Mouse (Mus musculus) kidney, postnatal 0 days (tissue): ENCODE measurements around the gene Rdh1. TPM values are rescaled to one million over a fixed set of nuclear protein-coding genes. Genes with fewer than 3 reads are reported as not detected.
"Not testable (repeated sequence)": the region's sequence is repeated elsewhere in the genome, so short reads cannot be mapped to it uniquely, and the experiment has no call there.

ENCODE experiments used
- ATAC-seq: fragments of 200-750 bp; cut with Nextera tagmentation; replicated peaks from 2 replicates; pipeline ENCODE4 v1.8.0; 2017; ENCODE audit warnings: low read depth, moderate number of reproducible peaks, moderate TSS enrichment, moderate library complexity; ENCODE audit not compliant: low FRiP score
- DNase-seq: peaks from one replicate; pipeline ENCODE4 v3.0.0-alpha.2; 2016; ENCODE audit warnings: low spot score
- H3K27ac ChIP-seq: fragments of 300-500 bp; sonication (generic); 2 replicates; pipeline ENCODE4 v1.5.1; 2014; ENCODE audit warnings: mild to moderate bottlenecking
- H3K27me3 ChIP-seq: fragments of 300-500 bp; sonication (generic); 2 replicates; pipeline ENCODE4 v1.6.1; 2014; ENCODE audit warnings: low read length, mixed read lengths; ENCODE audit not compliant: insufficient read depth
- H3K36me3 ChIP-seq: fragments of 300-500 bp; sonication (generic); 2 replicates; pipeline ENCODE4 v1.6.1; 2014; ENCODE audit warnings: low read length, mixed read lengths; ENCODE audit not compliant: insufficient read depth
- H3K4me1 ChIP-seq: fragments of 300-500 bp; sonication (generic); replicated peaks from 2 replicates; pipeline ENCODE4 v1.6.1; 2014; ENCODE audit warnings: antibody characterized with exemption, low read length, mixed read lengths; ENCODE audit not compliant: insufficient read depth
- H3K4me2 ChIP-seq: fragments of 300-500 bp; sonication (generic); 2 replicates; pipeline ENCODE4 v1.6.1; 2014; ENCODE audit warnings: mild to moderate bottlenecking, low read length, moderate library complexity, mixed read lengths
- H3K4me3 ChIP-seq: fragments of 300-500 bp; sonication (generic); replicated peaks from 2 replicates; pipeline ENCODE4 v1.5.1; 2014; ENCODE audit warnings: low read depth, low read length
- H3K9ac ChIP-seq: fragments of 300-500 bp; sonication (generic); 2 replicates; pipeline ENCODE4 v1.6.1; 2014; ENCODE audit warnings: low read depth, low read length
- H3K9me3 ChIP-seq: fragments of 300-500 bp; sonication (generic); replicated peaks from 2 replicates; pipeline ENCODE4 v1.6.1; 2016; ENCODE audit warnings: low read length, inconsistent platforms, mixed read lengths
- CTCF ChIP-seq: IDR thresholded peaks from 2 replicates; pipeline ENCODE4 v1.5.1; 2016; ENCODE audit warnings: antibody characterized with exemption, low read depth, mild to moderate bottlenecking, moderate library complexity
- whole genome bisulfite sequencing: fragments of 180-500 bp; shearing (Covaris S2); extraction: QIAGEN DNeasy Blood & Tissue Kit; methylation state at CpG from one replicate; pipeline ENCODE4 v1.1.7; 2014; 5-methylcytosine and 5-hydroxymethylcytosine counted together
- polyA plus RNA-seq: library from polyadenylated mRNA; unstranded; fragments of >200 nt; fragmentation: Nextera tagmentation; extraction: Ambion mirVana; gene quantifications from 2 replicates; pipeline ENCODE4 v1.2.1, GENCODE M21; 2015

The Rdh1 gene
- polyA plus RNA-seq, 1 experiment from 2014 or later: 0.21 TPM

DNA sequence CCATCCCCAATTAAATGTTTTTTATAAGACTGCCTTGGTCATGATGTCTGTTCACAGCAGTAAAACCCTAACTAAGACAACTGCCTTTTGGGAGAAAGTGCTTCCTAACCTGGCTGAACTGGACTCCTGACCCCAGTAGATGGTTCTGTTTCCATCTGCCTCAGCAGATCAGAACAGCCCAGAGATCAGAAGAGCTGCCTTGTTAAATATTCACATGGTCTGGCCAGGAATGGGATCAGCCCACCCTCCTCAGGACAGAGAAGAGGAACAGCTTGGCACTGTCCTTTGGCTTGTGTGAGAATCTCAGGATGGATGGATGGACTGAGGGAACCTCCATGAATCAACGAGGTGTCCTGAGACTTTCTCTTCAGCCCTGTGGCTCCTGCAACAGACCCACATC lies 39.8 kb downstream of the Rdh1 start:
- Histone ChIP-seq H3K27me3 (no peaks in the 10 kb centered on the region), H3K4me2 (no peak overlapping the region), H3K9me3 (no peaks in the 10 kb centered on the region), H3K4me3 (no peak overlapping the region), H3K27ac (no peak overlapping the region), H3K36me3 (no peaks in the 10 kb centered on the region), H3K9ac (no peak overlapping the region), H3K4me1 (no peaks in the 10 kb centered on the region)
- 91% methylated on average over 1 of the region's 1 CpGs for WGBS
- no peak for DNase-seq
- 0 out of 2 replicates have a peak, but pooled peaks have one; percentile 43 for ATAC-seq
- TF ChIP-seq CTCF: no peak

GRCm38 (mm10) chr10:127800891-127801290 lies 41.4 kb downstream of the Rdh1 start, which contains the start of gene Rdh16:
Rdh16 (plus strand) TSS chr10:127801152.
- no peak within 1 kb of the TSS for H3K9ac ChIP-seq
- no peak within 1 kb of the TSS for H3K4me3 ChIP-seq
- H3K27ac ChIP-seq: no peak within 1 kb of the TSS
- WGBS: 79% methylated on average over 6 of the region's 6 CpGs
- TF ChIP-seq CTCF: no peak
- no peak; the same call in 1 of the 2 replicates for ATAC-seq
- no peak for DNase-seq
- H3K4me2 ChIP-seq: no peak within 1 kb of the TSS
- no peaks in the 10 kb centered on the region for H3K27me3 ChIP-seq
- H3K4me1 ChIP-seq: no peaks in the 10 kb centered on the region
- no peaks in the 10 kb centered on the region for H3K9me3 ChIP-seq
- H3K36me3 ChIP-seq: no peaks in the 10 kb centered on the region

GRCm38 (mm10) chr10:127801612-127802011 lies 42.1 kb downstream of the Rdh1 start:
- H3K4me2 ChIP-seq: no peak overlapping the region
- H3K27ac ChIP-seq: no peak overlapping the region
- WGBS: 85% methylated on average over 2 of the region's 2 CpGs
- H3K4me3 ChIP-seq: no peak overlapping the region
- no peak for ATAC-seq
- no peak for DNase-seq
- no peak overlapping the region for H3K9ac ChIP-seq
- H3K4me1 ChIP-seq: no peaks in the 10 kb centered on the region
- no peaks in the 10 kb centered on the region for H3K36me3 ChIP-seq
- H3K27me3 ChIP-seq: no peaks in the 10 kb centered on the region
- no peaks in the 10 kb centered on the region for H3K9me3 ChIP-seq
- no peak for TF ChIP-seq CTCF

DNA sequence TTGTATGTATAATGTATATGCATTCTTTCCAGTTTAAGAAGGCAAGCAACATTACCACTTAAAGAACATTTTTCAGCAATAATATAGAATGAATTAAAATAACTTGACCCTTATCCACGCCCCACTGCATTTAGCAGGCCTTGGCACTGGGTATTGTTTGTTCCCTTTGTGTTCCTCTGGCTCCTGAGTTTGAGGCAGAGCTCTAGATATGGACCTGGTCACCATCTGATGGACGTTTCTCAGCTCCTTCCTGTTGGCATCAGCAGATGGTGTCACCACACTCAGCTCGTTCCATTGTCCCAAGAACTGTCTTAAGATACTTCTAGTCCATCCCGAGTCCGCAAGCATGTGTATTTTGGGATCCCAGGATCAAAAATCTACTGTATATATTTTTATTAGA lies 42.7 kb downstream of the Rdh1 start:
- H3K27me3 ChIP-seq: no peaks in the 10 kb centered on the region

DNA sequence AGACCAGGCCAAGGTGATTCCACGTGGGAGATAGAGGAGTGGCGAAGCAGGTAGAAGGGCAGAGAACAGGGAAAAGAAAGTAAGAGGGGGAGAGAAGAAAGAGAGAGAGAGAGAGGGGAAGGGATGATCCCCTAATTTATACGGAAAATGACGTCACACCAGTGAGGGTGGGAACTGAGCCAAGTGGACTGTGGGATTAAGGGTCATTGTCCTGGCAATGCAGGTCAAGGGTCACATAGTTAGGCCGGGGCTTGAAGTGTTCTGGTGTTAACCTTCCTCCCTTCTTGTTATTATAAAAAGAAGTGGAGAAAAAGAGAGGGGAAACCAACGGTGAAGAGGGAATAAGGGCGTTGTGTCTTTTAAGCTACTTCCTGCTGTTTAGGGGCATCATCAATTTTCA lies 44.9 kb downstream of the Rdh1 start:
- ATAC-seq: no peak

More for the DNA sequence above, 42.7 kb downstream of the Rdh1 start:
- no peak for DNase-seq
- Histone ChIP-seq H3K4me3 (no peak overlapping the region), H3K9ac (no peak overlapping the region), H3K4me2 (no peak overlapping the region), H3K27ac (no peak overlapping the region), H3K9me3 (no peaks in the 10 kb centered on the region), H3K36me3 (no peaks in the 10 kb centered on the region), H3K4me1 (no peaks in the 10 kb centered on the region)
- no peak for ATAC-seq
- 83% methylated on average over 5 of the region's 5 CpGs for WGBS
- no peak for TF ChIP-seq CTCF

DNA sequence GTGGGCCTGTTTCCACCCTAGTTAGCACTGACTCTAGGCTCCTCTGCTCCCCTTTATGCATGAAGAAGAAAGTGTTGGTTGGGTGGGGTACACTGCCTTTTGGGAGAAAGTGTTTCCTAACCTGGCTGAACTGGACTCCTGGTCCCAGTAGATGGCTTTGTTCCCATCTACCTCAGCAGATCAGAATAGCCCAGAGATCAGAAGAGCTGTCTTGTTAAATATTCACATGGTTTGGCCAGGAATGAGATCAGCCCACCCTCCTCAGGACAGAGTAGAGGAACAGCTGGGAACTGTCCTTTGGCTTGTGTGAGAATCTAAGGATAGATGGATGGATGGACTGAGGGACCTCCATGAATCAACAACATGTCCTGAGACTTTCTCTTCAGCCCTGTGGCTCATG lies 56.4 kb downstream of the Rdh1 start:
- no peaks in the 10 kb centered on the region for H3K4me1 ChIP-seq
- no peak overlapping the region for H3K9ac ChIP-seq
- TF ChIP-seq CTCF: no peak
- DNase-seq (no peak), ATAC-seq (no peak)
- H3K27me3 ChIP-seq: no peaks in the 10 kb centered on the region
- H3K4me2 ChIP-seq: no peak overlapping the region
- H3K9me3 ChIP-seq: no peaks in the 10 kb centered on the region; the same call in 1 of the 2 replicates
- no peak overlapping the region for H3K27ac ChIP-seq
- H3K4me3 ChIP-seq: no peak overlapping the region
- H3K36me3 ChIP-seq: no peaks in the 10 kb centered on the region

More for the DNA sequence above, 44.9 kb downstream of the Rdh1 start:
- Histone ChIP-seq H3K4me2 (no peak overlapping the region), H3K36me3 (no peaks in the 10 kb centered on the region), H3K27ac (no peak overlapping the region), H3K9ac (no peak overlapping the region), H3K27me3 (no peaks in the 10 kb centered on the region), H3K4me1 (no peaks in the 10 kb centered on the region), H3K9me3 (no peaks in the 10 kb centered on the region), H3K4me3 (no peak overlapping the region)
- 60% methylated on average over 7 of the region's 7 CpGs for WGBS
- no peak for TF ChIP-seq CTCF
- DNase-seq: no peak

GRCm38 (mm10) chr10:127817268-127817910 lies 57.9 kb downstream of the Rdh1 start:
- not testable (repeated sequence) for H3K4me3 ChIP-seq, H3K27me3 ChIP-seq, H3K4me2 ChIP-seq, H3K4me1 ChIP-seq, H3K9ac ChIP-seq, ATAC-seq, DNase-seq, H3K27ac ChIP-seq, H3K36me3 ChIP-seq, H3K9me3 ChIP-seq
- WGBS: 71% methylated on average over 4 of the region's 4 CpGs

Other genes with a start within 250 kb of the Rdh1 start
- gene Ndufa4l2, start 244.8 kb upstream of the Rdh1 start, polyA plus RNA-seq: 57.8 and 63.2 TPM in 2 replicates
- 71.1 and 76.0 TPM in 2 replicates for gene Shmt2, start 237.3 kb upstream of the Rdh1 start, polyA plus RNA-seq
- 0.93 and 1.1 TPM in 2 replicates for gene Nxph4, start 225.2 kb upstream of the Rdh1 start, polyA plus RNA-seq
- gene Lrp1, start 138.6 kb upstream of the Rdh1 start, polyA plus RNA-seq: 42.6 and 44.5 TPM in 2 replicates
- 26.2 and 27.0 TPM in 2 replicates for gene Stat6, start 116.7 kb upstream of the Rdh1 start, polyA plus RNA-seq
- gene Nemp1, start 92.8 kb upstream of the Rdh1 start, polyA plus RNA-seq: 6.6 and 6.9 TPM in 2 replicates
- gene Nab2, start 91.2 kb upstream of the Rdh1 start, polyA plus RNA-seq: 21.5 and 24.3 TPM in 2 replicates
- gene Myo1a, start 54.6 kb upstream of the Rdh1 start, polyA plus RNA-seq: 0.07 and 0.18 TPM in 2 replicates
- 2.5 and 2.6 TPM in 2 replicates for gene Tac2, start 35.2 kb upstream of the Rdh1 start, polyA plus RNA-seq
- 2.8 and 3.0 TPM in 2 replicates for gene Zbtb39, start 20.2 kb upstream of the Rdh1 start, polyA plus RNA-seq
- 8.3 and 8.9 TPM in 2 replicates for gene Gpr182, start 8.0 kb upstream of the Rdh1 start, polyA plus RNA-seq
- 0.87 and 0.98 TPM in 2 replicates for gene Rdh16f1, start 66 bp downstream of the Rdh1 start, polyA plus RNA-seq
- not detected in 2 replicates for gene Rdh9, start 16.7 kb downstream of the Rdh1 start, polyA plus RNA-seq
- gene Rdh16, start 41.4 kb downstream of the Rdh1 start, polyA plus RNA-seq: 12.7 and 13.1 TPM in 2 replicates
- 11.4 and 12.6 TPM in 2 replicates for gene Rdh19, start 90.2 kb downstream of the Rdh1 start, polyA plus RNA-seq
- 2.1 and 2.3 TPM in 2 replicates for gene Rdh16f2, start 106.8 kb downstream of the Rdh1 start, polyA plus RNA-seq
- 0.13 and 0.21 TPM in 2 replicates for gene Rdh7, start 129.1 kb downstream of the Rdh1 start, polyA plus RNA-seq
- not detected in 2 replicates for gene Sdr9c7, start 138.8 kb downstream of the Rdh1 start, polyA plus RNA-seq
- not detected in 2 replicates for gene Hsd17b6, start 247.9 kb downstream of the Rdh1 start, polyA plus RNA-seq